Mouse (Mus musculus) G1E (cell line): ENCODE data around the gene Il5ra. TPM values are rescaled to one million over a fixed set of nuclear protein-coding genes. Genes with fewer than 3 reads are reported as not detected.

Experiments
- ATAC-seq: 2 replicates; pipeline ENCODE4 v1.8.0; 2016; ENCODE audit warnings: mild to moderate bottlenecking; ENCODE audit not compliant: insufficient number of reproducible peaks, poor library complexity, low FRiP score, severe bottlenecking; ENCODE audit errors: extremely low read depth
- DNase-seq: peaks from one replicate; pipeline ENCODE4 v3.0.0; 2012; ENCODE audit warnings: low spot score
- H3K27me3 ChIP-seq: 2 replicates; pipeline ENCODE4 v1.6.1; 2012; ENCODE audit warnings: mild to moderate bottlenecking, low read length, inconsistent platforms; ENCODE audit not compliant: insufficient read depth
- H3K36me3 ChIP-seq: replicated peaks from 2 replicates; pipeline ENCODE3; 2012; ENCODE audit warnings: mild to moderate bottlenecking, inconsistent platforms
- H3K4me1 ChIP-seq: 2 replicates; pipeline ENCODE4 v1.6.1; 2012; ENCODE audit warnings: low read depth, low read length, inconsistent platforms, mixed read lengths; ENCODE audit not compliant: insufficient read depth
- H3K4me3 ChIP-seq: 2 replicates; pipeline ENCODE4 v1.5.1; 2012; ENCODE audit warnings: low read depth, mild to moderate bottlenecking, inconsistent platforms, low read length, moderate library complexity, mixed read lengths
- H3K9me3 ChIP-seq: replicated peaks from 2 replicates; pipeline ENCODE4 v1.6.1; 2012; ENCODE audit warnings: inconsistent platforms
- CTCF ChIP-seq: IDR thresholded peaks from 2 replicates; pipeline ENCODE4 v1.5.1; 2012; ENCODE audit warnings: low read depth, low read length, inconsistent platforms, mixed read lengths
- GATA1 ChIP-seq: IDR thresholded peaks from 2 replicates; pipeline ENCODE4 v1.6.1; 2012; ENCODE audit warnings: borderline replicate concordance, low read length, inconsistent platforms, mixed read lengths
- GATA2 ChIP-seq: IDR thresholded peaks from 2 replicates; pipeline ENCODE4 v1.6.1; 2012; ENCODE audit warnings: low read depth, low read length, inconsistent platforms, borderline replicate concordance
- POLR2AphosphoS5 ChIP-seq: IDR thresholded peaks from 2 replicates; pipeline ENCODE4 v1.6.1; 2012; ENCODE audit warnings: low read depth, low read length, inconsistent platforms; ENCODE audit not compliant: insufficient replicate concordance
- TAL1 ChIP-seq: conservative IDR thresholded peaks from 2 replicates; pipeline ENCODE4 v1.6.1; 2012; ENCODE audit warnings: low read depth, low read length, inconsistent platforms, mixed read lengths
- polyA plus RNA-seq: library from polyadenylated mRNA; stranded (reverse); fragments of >175 nt; gene quantifications from 2 replicates; pipeline ENCODE4 v1.2.3, GENCODE M21; 2012
- total RNA-seq, 2 experiments: library from RNA; stranded (forward) in 1 of 2; stranded (reverse) in 1 of 2; fragments of 200-1000 nt in 1 of 2; fragments of >200 nt in 1 of 2; fragmentation: Nextera tagmentation in 1 of 2; gene quantifications; 2 replicates each; pipeline ENCODE4 v1.2.3; 2014 to 2017

The Il5ra gene
- total and polyA plus RNA-seq, 3 experiments: 0.14 to 8.1 (median 3.1) TPM

DNA sequence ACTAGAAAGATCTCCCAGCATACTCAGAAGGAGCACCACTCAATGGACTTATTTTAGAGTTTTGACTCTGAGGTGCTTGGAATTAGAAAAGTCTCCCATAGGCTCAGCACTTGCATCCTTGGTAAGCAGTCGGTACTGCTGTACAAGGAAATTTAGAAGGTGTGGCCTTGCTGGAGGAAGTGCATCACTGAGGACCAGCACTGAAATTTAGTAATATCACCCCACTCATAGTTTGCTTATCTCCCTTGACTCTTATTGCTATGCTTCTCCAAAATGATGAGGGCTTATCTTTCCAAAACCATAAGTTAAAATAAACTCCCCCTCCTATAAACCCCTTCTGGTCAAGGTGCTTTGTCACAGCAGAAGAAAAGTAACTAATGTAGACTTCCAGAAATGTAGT is 12.6 kb upstream of the Il5ra start:
- no peaks in the 10 kb centered on the region for H3K4me1 ChIP-seq
- TF ChIP-seq TAL1 (no peak), CTCF (no peak), POLR2AphosphoS5 (no peak), GATA2 (no peak), GATA1 (no peak)
- H3K27me3 ChIP-seq: no peaks in the 10 kb centered on the region
- no peak for DNase-seq
- ATAC-seq: no peak
- H3K36me3 ChIP-seq: no peaks in the 10 kb centered on the region
- H3K9me3 ChIP-seq: no peaks in the 10 kb centered on the region
- no peak overlapping the region for H3K4me3 ChIP-seq

DNA sequence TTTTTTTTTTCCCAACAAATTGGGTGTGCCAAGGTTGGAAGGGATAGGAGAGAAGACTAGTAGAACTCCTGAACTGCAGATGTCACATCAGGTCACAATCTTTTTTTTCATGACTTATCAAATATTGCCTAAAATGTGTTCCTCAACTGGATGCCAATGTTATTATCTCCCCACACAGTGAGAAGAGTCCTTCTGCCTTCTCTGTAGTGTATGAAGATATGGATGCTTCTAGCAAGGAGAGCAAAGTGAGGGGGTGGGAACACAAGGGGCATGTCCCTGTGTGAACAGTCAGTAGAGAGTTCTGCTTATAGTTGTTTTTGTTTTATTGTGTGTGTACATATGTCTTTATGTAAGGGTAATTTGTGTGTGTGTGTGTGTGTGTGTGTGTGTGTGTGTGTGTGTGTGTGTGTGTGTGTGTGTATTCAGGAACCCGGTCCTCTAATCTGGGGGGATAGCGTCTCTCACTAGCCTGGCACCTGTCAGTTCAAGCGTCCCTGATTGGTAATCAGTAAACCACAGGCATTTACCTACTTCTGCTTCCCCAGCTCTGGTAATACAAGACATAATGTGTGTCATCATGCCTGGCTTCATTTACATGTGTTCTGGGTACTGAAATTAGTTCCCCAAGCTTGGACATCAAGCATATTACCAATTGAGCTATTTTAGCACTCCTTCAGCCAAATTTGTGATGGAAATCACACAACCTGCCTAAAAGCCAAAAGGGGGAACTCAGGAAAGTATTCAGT is 11.8 kb upstream of the Il5ra start:
- no peaks in the 10 kb centered on the region for H3K36me3 ChIP-seq
- no peaks in the 10 kb centered on the region for H3K9me3 ChIP-seq
- H3K4me3 ChIP-seq: no peak overlapping the region
- no peaks in the 10 kb centered on the region for H3K27me3 ChIP-seq
- TF ChIP-seq TAL1: no peak
- no peak for TF ChIP-seq GATA1
- no peak for TF ChIP-seq POLR2AphosphoS5
- no peak for TF ChIP-seq GATA2
- TF ChIP-seq CTCF: no peak
- ATAC-seq (no peak), DNase-seq (no peak)
- no peaks in the 10 kb centered on the region for H3K4me1 ChIP-seq

DNA sequence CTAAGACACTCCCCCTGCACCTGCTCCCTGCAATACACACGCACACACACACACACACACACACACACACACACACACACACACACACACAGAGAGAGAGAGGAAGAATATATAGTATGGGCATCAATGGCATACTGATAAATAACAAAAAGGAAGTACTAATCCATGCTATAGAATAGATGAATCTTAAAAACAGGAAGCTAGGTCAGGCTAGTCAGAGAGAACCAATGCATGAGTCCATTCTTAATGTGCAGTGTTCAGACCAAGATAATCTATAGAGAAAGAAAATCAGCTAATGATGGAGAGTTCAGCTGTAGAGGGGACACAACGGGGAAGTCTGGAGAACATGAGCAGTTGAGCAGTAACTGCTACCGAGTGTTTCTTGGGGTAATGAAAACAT is 9.5 kb upstream of the Il5ra start:
- H3K4me1 ChIP-seq: no peaks in the 10 kb centered on the region
- H3K9me3 ChIP-seq: no peaks in the 10 kb centered on the region
- no peaks in the 10 kb centered on the region for H3K27me3 ChIP-seq
- peak; percentile 86 for ATAC-seq
- H3K36me3 ChIP-seq: no peaks in the 10 kb centered on the region
- TF ChIP-seq CTCF (no peak), TAL1 (no peak), POLR2AphosphoS5 (no peak), GATA1 (no peak), GATA2 (no peak)
- H3K4me3 ChIP-seq: no peak overlapping the region
- no peak for DNase-seq

DNA sequence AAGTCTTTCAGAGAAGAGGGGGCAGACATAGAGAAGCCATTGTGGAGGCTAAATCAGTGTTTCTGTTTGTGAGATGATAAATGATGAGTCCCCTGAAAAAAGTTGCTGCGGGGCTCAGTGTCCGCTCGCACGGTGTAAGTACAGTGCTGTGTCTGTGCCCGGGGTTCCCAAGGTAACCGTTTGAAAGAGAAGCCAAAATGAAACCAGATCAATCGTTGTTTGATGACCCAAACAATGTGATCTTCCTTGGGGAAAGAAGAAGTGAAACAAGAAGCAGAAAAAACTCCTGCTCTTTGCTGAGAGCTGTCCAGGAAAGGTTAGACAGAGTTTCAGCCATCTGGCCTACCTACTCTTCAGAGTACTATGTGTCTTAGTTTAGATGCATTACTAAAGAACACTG is 1.5 kb upstream of the Il5ra start:
- H3K4me1 ChIP-seq: peaks cover 14% of the 10 kb centered on the region
- H3K36me3 ChIP-seq: no peaks in the 10 kb centered on the region
- DNase-seq (no peak), ATAC-seq (no peak)
- H3K9me3 ChIP-seq: no peaks in the 10 kb centered on the region
- TF ChIP-seq GATA1: no peak
- TF ChIP-seq CTCF: no peak
- TF ChIP-seq POLR2AphosphoS5: no peak
- TF ChIP-seq GATA2: no peak
- no peak for TF ChIP-seq TAL1
- H3K27me3 ChIP-seq: no peaks in the 10 kb centered on the region
- H3K4me3 ChIP-seq: no peak overlapping the region

DNA sequence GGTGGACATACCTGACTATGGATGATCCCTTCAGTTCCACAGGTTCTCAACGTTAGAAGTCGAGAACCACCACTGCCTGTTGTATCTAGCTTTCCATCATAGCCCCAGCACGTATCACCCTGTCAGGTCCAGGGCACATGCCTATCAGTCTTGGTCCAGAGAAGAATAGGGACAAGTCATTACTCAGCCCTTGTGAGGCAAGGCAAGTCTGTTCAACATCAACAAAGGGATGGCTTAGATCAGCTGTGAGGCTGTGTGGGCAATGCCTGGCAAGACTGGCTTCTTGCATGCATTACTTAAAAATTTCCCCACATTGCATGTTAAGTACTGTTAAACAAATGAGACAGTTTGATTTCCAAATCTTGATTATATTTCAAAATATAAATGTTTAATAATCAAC is 1.0 kb downstream of the Il5ra start:
- no peak for TF ChIP-seq GATA1
- TF ChIP-seq GATA2: no peak
- TF ChIP-seq TAL1: no peak
- no peak for TF ChIP-seq CTCF
- TF ChIP-seq POLR2AphosphoS5: no peak
- Histone ChIP-seq H3K27me3 (no peaks in the 10 kb centered on the region), H3K9me3 (no peaks in the 10 kb centered on the region), H3K4me3 (no peak overlapping the region), H3K36me3 (no peaks in the 10 kb centered on the region), H3K4me1 (peaks cover 14% of the 10 kb centered on the region)
- no peak for ATAC-seq
- no peak for DNase-seq

DNA sequence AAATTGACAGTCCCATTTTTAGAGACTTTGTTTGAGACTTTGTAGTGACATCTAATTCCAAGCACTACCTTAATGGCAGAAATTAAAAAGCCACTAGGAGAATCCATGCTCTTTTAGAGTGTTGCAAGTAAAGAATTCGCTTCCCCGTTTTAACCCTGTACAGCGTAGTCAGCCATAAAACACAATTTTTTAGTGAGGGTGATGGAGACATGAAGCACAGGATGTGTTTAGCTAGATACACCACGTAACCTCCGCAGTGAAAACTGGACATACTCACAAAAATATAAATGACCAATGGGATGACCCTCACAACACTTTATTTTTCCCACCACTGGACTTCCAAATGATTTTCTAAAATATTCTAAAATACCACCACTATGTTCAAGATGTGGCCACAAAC is 1.6 kb downstream of the Il5ra start:
- no peaks in the 10 kb centered on the region for H3K9me3 ChIP-seq
- no peaks in the 10 kb centered on the region for H3K36me3 ChIP-seq
- TF ChIP-seq GATA2 (no peak), TAL1 (no peak), GATA1 (no peak), POLR2AphosphoS5 (no peak), CTCF (no peak)
- H3K4me3 ChIP-seq: no peak overlapping the region
- H3K27me3 ChIP-seq: no peaks in the 10 kb centered on the region
- peaks cover 14% of the 10 kb centered on the region for H3K4me1 ChIP-seq
- ATAC-seq: no peak
- no peak for DNase-seq
